Mouse (Mus musculus): ENCODE measurements around the gene Ess2.

DNA sequence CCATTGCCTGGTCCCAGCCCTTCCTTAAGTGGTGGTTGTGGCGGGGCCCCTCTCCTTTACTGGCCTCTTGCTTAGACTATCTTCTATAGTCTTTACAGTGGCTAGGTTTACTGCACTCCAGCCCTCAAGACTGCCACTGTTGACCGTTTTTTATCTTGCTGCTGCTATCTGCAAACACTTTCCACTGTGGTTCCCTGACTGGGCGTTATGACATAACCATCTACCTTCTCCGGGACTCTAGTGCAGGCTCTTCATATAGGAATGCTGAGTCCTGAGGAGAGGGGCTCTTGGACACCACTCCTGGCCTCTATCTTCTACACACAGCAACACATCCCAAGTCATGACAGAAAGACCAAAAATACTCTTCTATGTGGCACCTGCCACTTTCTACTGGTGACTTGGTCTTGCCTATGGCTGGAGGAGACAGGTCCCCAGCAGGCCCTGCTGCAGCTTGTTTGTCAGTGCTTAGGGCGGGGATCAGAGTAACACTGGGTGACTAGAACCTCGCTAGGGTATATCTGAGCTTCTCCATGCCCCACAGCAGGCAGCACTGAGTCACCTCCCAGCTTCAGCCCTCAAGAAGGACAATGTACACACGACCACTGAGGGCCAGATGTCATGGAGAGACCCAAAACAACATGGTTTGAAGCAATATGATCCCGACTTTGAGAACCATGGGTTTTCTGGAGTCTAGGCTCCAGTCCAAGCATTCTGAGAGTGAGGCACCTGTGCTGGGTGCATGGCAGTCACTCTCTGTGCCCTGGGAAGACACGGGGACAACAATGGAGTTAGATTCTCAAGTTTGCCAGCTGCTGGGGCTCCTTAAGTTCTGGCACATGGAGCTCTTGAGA is 22.7 kb upstream of the Ess2 start:
- TF ChIP-seq CTCF (IDR thresholded peaks at IDR 0.05; ENCODE audit: low read depth, low read length) (no peak), GATA2 (IDR thresholded peaks at IDR 0.05; ENCODE audit: borderline replicate concordance, low read depth, low read length) (no peak), TAL1 (conservative IDR thresholded peaks at IDR 0.05; ENCODE audit: low read depth, low read length) (no peak), POLR2AphosphoS5 (IDR thresholded peaks at IDR 0.05; ENCODE audit: insufficient replicate concordance, low read depth, low read length) (no peak), GATA1 (IDR thresholded peaks at IDR 0.05; ENCODE audit: borderline replicate concordance, low read length) (no peak)
